Mouse (Mus musculus) hematopoietic stem cell, adult 5-6 weeks (primary cell): Measurements from ENCODE around the gene Il4i1. TPM values are rescaled to one million over a fixed set of nuclear protein-coding genes. Genes with fewer than 3 reads are reported as not detected.
A peak's percentile ranks its signal among the peaks of the same experiment; 100 is the strongest.

Experiments
- ATAC-seq, 2 experiments: fragments of 125-278 bp in 1 of 2; replicated peaks in 1 of 2; 2 replicates each; pipeline ENCODE4 v1.8.0; 2016 to 2017; ENCODE audit warnings: inconsistent platforms in 2 of 2, mild to moderate bottlenecking in 2 of 2, moderate number of reproducible peaks in 2 of 2, low read depth in 1 of 2, moderate TSS enrichment in 1 of 2; ENCODE audit not compliant: low FRiP score in 2 of 2, poor library complexity in 2 of 2, severe bottlenecking in 2 of 2, insufficient read depth in 1 of 2, low TSS enrichment in 1 of 2
- total RNA-seq: library from RNA; stranded (forward); fragments of 172-1452, 232-1000 nt; gene quantifications from 2 replicates; pipeline ENCODE4 v1.2.3, GENCODE M21; 2017

Il4i1 gene
- total RNA-seq, 1 experiment from 2014 or later, result 1.3 TPM

DNA sequence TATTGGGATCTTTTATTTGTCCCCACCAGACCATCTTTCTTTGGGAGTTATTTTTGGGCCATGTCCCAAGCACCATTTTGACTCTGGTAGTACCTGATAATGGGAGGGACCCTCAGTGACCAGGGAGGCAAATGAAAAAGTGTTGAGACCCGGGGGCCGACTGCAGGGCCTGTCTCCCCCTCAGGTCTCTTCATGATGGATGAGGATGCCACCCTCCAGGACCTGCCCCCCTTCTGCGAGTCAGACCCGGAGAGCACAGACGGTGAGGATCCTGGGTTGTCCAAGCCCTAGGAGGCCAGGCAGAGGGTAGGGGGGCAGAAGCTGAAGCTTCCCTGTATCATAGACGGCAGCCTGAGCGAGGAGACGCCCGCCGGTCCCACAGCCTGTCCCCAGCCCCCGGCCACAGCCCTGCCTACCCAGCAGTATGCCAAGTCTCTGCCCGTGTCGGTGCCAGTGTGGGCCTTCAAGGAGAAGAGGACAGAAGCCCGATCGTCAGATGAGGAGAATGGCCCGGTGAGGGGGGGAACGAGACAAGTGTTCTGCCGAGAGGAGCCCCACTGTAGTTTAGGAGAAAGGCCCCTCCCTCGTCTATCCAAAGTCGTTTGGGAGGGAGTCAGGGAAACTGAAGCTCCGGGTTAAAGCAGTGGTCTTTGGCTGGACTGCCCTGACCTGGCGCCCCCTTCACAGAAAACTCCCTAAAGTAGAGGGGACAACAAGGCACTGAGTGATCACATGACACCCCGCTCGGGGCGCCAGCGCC is 37.6 kb downstream of the Il4i1 start:
- no peak for ATAC-seq

- peak; percentile 32 to 46 for ATAC-seq
Measured at GRCm38 (mm10) chr7:44854356-44855031, 38.3 kb downstream of the Il4i1 start.

DNA sequence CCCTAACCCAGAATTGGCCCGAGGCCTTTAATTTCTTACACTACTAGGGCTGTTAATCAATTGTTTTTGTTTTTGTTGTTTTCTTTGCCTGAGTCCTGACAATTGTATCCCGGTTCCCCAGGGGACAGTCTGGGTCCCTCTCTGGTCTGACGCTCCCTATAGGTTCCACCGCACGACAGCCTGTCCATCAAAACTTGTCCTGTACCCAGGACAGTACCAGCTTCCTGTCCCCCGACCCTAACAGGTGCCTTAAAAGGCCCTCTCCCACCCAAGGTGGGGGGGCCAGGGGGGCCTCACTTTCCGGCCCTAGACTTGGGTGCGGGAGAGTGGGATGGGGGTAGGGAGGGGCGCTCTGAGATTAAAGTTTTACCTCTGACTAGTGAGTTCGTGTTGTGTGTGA is 38.8 kb downstream of the Il4i1 start:
- ATAC-seq, result no peak

DNA sequence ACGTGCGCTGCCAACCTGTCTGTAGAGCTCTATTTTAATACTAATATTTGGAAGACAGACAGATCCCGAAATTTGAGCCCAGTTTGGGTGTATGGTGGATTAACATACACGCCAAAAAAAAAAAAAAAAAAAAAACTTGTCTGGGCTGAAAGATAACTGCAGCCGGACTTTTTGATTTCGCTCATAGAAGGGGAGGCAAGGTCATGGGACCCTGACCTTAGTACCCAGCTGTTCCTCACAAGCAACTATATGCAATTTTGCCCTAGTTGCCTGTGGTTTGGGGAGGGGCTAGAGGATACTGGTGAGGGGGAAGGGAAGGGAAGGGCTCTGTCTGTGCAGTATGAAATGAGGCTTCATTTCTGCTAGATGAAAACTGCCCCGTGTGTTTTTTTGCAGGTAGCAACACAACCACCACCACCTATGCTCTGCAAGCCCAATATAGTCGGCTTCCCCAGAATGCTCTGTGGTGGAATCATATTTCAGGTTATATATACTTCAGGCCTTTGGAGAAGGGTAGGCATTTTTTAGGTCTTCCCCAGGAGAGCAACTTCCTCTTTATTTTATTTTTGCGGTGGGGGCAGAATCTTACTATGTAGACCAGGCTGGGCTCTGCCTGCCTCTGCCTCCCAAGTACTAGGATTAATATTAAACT is 40.2 kb downstream of the Il4i1 start:
- ATAC-seq, result 0 out of 4 replicates have a peak, but pooled peaks of 1 of the 2 experiments have one; percentile 17

GRCm38 (mm10) chr7:44857042-44857552 is 40.9 kb downstream of the Il4i1 start, which contains the start of gene Pnkp:
Gene Pnkp, plus strand, starts transcription at chr7:44857139.
- peak; percentile 55 to 57 for ATAC-seq

- peak in 1 of 2 experiments; percentile 14; a peak in 1 of 4 replicates for ATAC-seq
Measured at GRCm38 (mm10) chr7:44857905-44858304, 41.7 kb downstream of the Il4i1 start.

- ATAC-seq, result no peak
Measured at GRCm38 (mm10) chr7:44859896-44860295, 43.7 kb downstream of the Il4i1 start.

GRCm38 (mm10) chr7:44860576-44861428 is 44.6 kb downstream of the Il4i1 start:
- peak; percentile 30 to 36; a peak in 1 of 4 replicates for ATAC-seq

- no peak for ATAC-seq
Measured at GRCm38 (mm10) chr7:44861429-44861816, 45.2 kb downstream of the Il4i1 start.

DNA sequence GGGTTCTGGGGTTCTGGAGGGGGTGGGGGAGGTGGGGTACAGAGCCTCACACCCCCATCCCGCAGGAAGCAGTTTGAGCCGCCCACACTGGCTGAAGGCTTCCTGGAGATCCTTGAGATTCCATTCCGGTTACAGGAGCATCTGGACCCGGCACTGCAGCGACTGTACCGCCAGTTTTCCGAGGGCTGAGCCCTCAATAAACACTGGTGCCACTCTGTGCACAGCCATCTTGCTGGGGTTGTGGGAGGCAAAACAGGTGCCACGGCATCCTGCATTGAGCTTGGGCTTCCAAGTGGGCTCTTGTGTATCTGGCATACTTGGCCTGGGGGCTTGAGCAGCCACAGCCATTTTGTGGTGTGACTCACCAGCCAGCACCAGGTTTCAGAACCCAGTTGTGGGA is 46.2 kb downstream of the Il4i1 start:
- ATAC-seq, result no peak

DNA sequence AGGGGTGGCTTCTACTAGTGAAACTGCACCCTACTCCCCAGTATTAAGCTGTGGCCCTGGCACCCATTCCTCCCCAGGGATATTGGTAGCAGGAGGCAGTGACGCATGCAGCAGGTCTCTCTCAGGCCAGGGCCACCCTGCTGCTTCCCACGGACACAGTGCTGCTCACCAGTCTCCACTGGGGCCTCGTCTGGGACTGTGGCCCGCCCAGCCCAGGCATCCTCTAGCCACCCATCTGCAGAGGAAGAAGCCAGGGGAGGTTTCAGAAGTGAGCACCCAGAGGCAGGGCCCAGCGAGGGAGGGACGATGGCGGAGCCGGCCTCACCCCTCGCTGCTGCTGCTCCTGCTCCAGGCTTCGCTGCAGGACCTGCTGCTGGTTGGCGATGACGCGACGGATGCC is 47.0 kb downstream of the Il4i1 start:
- no peak for ATAC-seq

DNA sequence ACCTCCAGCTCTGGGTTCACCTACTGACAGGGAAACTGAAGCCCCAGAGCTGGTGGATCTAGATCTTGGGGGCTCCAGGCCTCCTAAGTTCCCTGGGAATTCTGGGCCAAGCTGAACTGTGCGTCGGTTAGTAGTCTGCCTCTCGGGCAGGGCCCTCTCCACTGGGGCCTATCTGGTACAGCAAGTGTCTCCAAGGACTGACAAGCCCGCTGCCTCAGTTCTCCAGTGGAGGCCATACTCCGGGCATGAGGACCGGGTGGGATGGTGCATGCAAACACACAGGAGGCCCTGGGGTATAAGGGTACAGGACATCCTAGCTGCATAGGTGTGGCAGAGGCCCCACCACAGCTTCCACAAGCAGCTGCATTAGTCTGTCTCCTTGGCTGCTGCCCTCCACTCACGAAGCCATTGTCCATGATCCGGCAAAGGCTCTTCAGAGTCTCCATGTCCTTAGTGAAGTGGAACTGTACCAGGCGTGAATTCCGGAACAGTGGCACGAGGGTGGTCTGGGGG is 47.9 kb downstream of the Il4i1 start:
- no peak for ATAC-seq

DNA sequence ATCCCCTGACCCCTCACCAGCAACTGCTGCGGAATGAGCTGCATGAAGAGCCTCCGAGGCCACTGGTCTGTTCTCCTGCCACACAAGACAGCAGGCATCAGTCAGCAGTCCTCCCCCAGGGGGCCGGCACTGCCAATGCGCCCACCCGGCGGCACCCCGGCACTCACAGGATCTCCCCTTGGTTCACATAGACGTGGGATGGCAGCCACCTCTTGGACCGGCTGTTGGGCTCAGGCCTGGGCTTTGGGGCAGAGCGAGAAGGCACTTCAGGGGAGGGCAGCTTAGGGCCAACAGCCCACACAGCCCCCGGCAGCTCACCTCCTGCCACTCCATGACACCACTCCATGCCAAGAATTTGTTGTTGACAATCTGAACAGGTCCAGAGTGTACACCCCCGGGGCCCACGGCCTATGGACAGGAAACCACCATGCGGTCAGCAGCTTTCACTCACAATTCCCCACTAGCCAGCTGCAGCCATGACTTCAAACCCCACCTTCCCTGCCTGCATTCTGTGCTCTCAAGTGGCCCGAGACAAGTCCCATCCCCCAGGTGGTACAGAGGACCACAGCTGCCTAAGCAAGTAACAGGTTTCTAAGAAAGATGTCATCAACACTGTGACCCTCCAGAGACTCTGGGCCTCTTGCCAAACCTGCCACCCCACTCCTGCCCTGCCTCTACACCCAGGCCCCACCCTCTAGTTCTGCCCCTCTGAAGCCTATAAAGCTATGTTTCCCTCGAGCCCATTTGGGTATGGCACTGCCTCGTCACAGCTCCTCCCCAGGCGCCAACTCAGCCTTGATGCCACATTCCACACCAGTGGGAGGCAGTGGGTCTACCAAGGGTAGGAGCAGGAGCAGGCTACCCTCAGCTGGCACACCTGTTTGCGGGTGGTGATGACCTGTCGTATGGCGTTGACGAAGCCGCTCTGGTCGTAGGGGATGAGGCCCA is 48.7 kb downstream of the Il4i1 start:
- no peak for ATAC-seq

DNA sequence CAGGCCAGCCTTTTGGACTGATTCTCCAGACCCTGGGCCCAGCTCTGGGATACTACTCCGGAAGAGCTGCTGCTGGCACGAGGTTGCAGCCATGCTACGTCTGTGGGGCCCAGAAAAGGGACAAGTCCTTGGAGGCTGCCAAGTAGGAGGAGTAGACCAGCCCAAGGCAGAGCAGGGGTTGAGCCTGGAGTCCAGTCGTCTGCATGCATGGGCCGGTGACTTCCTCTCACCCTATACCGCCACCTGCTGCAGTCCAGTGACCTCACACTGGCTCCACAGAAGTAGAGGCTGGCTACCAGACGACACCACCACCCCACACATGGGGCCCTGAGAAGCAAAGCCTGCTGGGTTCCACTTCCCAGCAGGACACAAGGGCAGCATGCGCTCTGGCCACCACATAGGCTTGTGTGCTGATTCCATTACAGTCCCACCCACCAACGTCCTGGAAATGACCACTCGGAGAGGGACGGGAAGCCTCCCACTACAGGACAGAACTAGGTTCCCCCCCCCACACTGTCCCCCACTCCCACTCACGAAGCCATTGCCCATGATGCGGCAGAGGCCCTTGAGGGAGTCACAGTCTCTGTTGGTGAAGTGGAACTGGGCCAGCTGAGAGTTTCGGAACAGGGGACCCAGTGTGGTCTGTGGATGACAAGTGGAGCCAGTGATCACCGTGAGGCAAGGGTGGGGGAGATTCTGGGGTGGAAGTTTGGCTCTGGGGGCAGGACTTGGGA is 50.3 kb downstream of the Il4i1 start:
- ATAC-seq, result peak; percentile 22 to 39

DNA sequence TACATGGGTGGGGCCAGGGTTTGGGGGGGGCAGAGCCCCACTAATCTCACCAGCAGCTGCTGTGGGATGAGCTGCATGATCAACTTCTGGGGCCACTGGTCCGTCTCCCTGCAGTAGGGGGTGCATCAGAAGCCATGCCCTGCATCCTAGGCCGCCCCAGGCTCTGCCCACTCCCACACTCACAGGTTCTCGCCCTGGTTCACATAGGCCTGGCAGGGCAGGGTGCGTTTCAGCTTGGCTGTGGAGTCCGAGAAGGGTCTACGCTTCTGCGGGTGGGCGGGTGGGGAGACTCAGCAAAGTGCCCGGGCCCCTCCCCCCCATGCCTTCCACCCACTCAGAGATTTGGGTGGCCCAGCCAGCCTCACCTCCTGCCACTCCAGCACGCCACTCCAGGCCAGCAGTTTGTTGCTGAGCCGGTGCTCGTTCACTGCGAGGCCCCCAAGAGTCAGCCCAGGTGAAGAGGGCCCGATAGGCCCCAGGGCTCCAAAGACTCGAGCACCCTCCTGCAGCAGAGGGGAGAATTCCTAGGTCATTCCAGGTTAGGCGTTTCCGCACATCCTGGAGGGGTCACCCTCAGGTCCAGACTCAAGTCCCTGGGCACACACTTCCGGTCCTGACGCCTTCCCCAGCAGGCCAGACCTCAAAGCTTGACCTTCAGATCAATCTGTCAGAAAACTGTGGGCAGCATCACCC is 51.0 kb downstream of the Il4i1 start:
- no peak for ATAC-seq
